Mouse (Mus musculus): ENCODE measurements around the gene Slc15a1.
"Not testable (repeated sequence)": the region's sequence is repeated elsewhere in the genome, so short reads cannot be mapped to it uniquely, and the experiment has no call there.

Gene Slc15a1

GRCm38 (mm10) chr14:121451424-121452029 lies 53.5 kb downstream of the Slc15a1 start:
- no peak for DNase-seq (ENCODE audit: low read depth)

- peak; percentile 90 for DNase-seq (ENCODE audit: low read depth)
Measured at GRCm38 (mm10) chr14:121450504-121451423, 54.3 kb downstream of the Slc15a1 start.

- DNase-seq (ENCODE audit: low read depth), result no peak
Measured at GRCm38 (mm10) chr14:121446951-121447350, 58.1 kb downstream of the Slc15a1 start.

GRCm38 (mm10) chr14:121445194-121445593 lies 59.9 kb downstream of the Slc15a1 start:
- DNase-seq (ENCODE audit: low read depth), result peak; percentile 81

GRCm38 (mm10) chr14:121440807-121441206 lies 64.2 kb downstream of the Slc15a1 start:
- DNase-seq (ENCODE audit: low read depth), result no peak

- DNase-seq (ENCODE audit: low read depth), result no peak
Measured at GRCm38 (mm10) chr14:121437026-121437425, 68.0 kb downstream of the Slc15a1 start.

- DNase-seq (ENCODE audit: low read depth), result no peak
Measured at GRCm38 (mm10) chr14:121436455-121436854, 68.6 kb downstream of the Slc15a1 start.

- DNase-seq (ENCODE audit: low read depth), result no peak
Measured at GRCm38 (mm10) chr14:121435794-121436193, 69.3 kb downstream of the Slc15a1 start.

- DNase-seq (ENCODE audit: low read depth), result no peak
Measured at GRCm38 (mm10) chr14:121431261-121431660, 73.8 kb downstream of the Slc15a1 start.

GRCm38 (mm10) chr14:121429854-121430535 lies 75.1 kb downstream of the Slc15a1 start:
- DNase-seq (ENCODE audit: low read depth), result no peak

- no peak for DNase-seq (ENCODE audit: low read depth)
Measured at GRCm38 (mm10) chr14:121428148-121428547, 76.9 kb downstream of the Slc15a1 start.

GRCm38 (mm10) chr14:121426743-121427142 lies 78.3 kb downstream of the Slc15a1 start:
- DNase-seq (ENCODE audit: low read depth), result peak; percentile 78

- no peak for DNase-seq (ENCODE audit: low read depth)
Measured at GRCm38 (mm10) chr14:121425004-121425793, 79.9 kb downstream of the Slc15a1 start.

- DNase-seq (ENCODE audit: low read depth), result peak; percentile 40
Measured at GRCm38 (mm10) chr14:121423341-121423751, 81.7 kb downstream of the Slc15a1 start.

GRCm38 (mm10) chr14:121422664-121423340 lies 82.2 kb downstream of the Slc15a1 start:
- DNase-seq (ENCODE audit: low read depth), result peak; percentile 82

- no peak for DNase-seq (ENCODE audit: low read depth)
Measured at GRCm38 (mm10) chr14:121422000-121422399, 83.1 kb downstream of the Slc15a1 start.

GRCm38 (mm10) chr14:121417594-121417993 lies 87.5 kb downstream of the Slc15a1 start:
- no peak for DNase-seq (ENCODE audit: low read depth)

GRCm38 (mm10) chr14:121416626-121417319 lies 88.3 kb downstream of the Slc15a1 start:
- peak; percentile 61 for DNase-seq (ENCODE audit: low read depth)

GRCm38 (mm10) chr14:121414635-121415241 lies 90.3 kb downstream of the Slc15a1 start:
- DNase-seq (ENCODE audit: low read depth), result no peak

GRCm38 (mm10) chr14:121413726-121414125 lies 91.3 kb downstream of the Slc15a1 start:
- not testable (repeated sequence) for DNase-seq (ENCODE audit: low read depth)
